Mouse (Mus musculus) midbrain, embryonic 12.5 days (tissue): Measurements from ENCODE around the gene Gm10251. TPM values are rescaled to one million over a fixed set of nuclear protein-coding genes. Genes with fewer than 3 reads are reported as not detected.
A peak's percentile ranks its signal among the peaks of the same experiment; 100 is the strongest.
"Not testable (repeated sequence)": the region's sequence is repeated elsewhere in the genome, so short reads cannot be mapped to it uniquely, and the experiment has no call there.

Experiments
- ATAC-seq: fragments of 200-750 bp; cut with Nextera tagmentation; 2 replicates; pipeline ENCODE4 v1.8.0; 2017; ENCODE audit warnings: low read depth, moderate TSS enrichment, moderate library complexity; ENCODE audit not compliant: low FRiP score
- H3K27ac ChIP-seq: fragments of 300-500 bp; sonication (generic); replicated peaks from 2 replicates; pipeline ENCODE4 v1.5.1; 2016; ENCODE audit warnings: mild to moderate bottlenecking
- H3K27me3 ChIP-seq: fragments of 300-500 bp; sonication (generic); 2 replicates; pipeline ENCODE4 v1.6.1; 2016; ENCODE audit warnings: mild to moderate bottlenecking
- H3K36me3 ChIP-seq: fragments of 300-500 bp; sonication (generic); 2 replicates; pipeline ENCODE4 v1.6.1; 2016
- H3K4me1 ChIP-seq: fragments of 300-500 bp; sonication (generic); 2 replicates; pipeline ENCODE4 v1.6.1; 2016
- H3K4me2 ChIP-seq: fragments of 300-500 bp; sonication (generic); replicated peaks from 2 replicates; pipeline ENCODE4 v1.6.1; 2016; ENCODE audit warnings: mild to moderate bottlenecking, moderate library complexity
- H3K4me3 ChIP-seq: fragments of 300-500 bp; sonication (generic); 2 replicates; pipeline ENCODE4 v1.5.1; 2016; ENCODE audit warnings: mild to moderate bottlenecking
- H3K9ac ChIP-seq: fragments of 300-500 bp; sonication (generic); replicated peaks from 2 replicates; pipeline ENCODE4 v1.6.1; 2016; ENCODE audit warnings: mild to moderate bottlenecking, moderate library complexity
- H3K9me3 ChIP-seq: fragments of 300-500 bp; sonication (generic); 2 replicates; pipeline ENCODE4 v1.6.1; 2016; ENCODE audit warnings: mild to moderate bottlenecking
- WGBS: fragments of 180-500 bp; shearing (Covaris S2); methylation state at CpG from one replicate; pipeline ENCODE4 v1.1.7; 2016; 5-methylcytosine and 5-hydroxymethylcytosine counted together
- polyA plus RNA-seq: library from polyadenylated mRNA; unstranded; fragments of >200 nt; fragmentation: Nextera tagmentation; extraction: Ambion mirVana; gene quantifications from 2 replicates; pipeline ENCODE4 v1.2.1, GENCODE M21; 2016

The Gm10251 gene
- 0.17 TPM in 1 of 2 replicates, not detected in the other for polyA plus RNA-seq

DNA sequence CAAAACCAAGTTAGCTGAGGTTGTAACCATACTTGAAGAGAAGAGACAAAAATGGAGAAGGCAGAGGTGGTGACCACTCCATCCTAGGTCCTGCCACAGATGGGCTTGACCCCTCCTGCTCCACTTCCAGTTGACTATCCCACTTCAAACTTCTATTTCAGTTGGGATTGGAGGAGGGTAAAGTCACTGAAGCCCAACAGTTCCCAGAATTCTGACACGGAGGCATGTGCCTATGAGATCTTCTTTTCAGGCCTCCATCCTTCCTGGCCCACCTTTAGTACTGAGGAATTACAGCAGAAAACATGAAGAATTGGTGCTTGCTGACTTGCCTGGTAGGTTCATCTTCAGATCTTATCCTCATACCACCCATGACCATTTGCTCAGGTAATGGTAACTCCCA is at the start of gene Gm10251:
Gm10251 (minus strand) TSS at position 101 of the 400 bp plus-strand sequence.
- not testable (repeated sequence) for ATAC-seq

GRCm38 (mm10) chr14:6720151-6720550 is 36.2 kb upstream of the Gm10251 start, which contains the start of gene Gm8050:
Gm8050 (minus strand) TSS chr14:6720251.
- not testable (repeated sequence) for H3K9ac ChIP-seq, H3K27me3 ChIP-seq, H3K4me3 ChIP-seq, H3K4me1 ChIP-seq, ATAC-seq, H3K27ac ChIP-seq, H3K9me3 ChIP-seq, H3K4me2 ChIP-seq, H3K36me3 ChIP-seq
- WGBS: 85% methylated on average over 1 of the region's 2 CpGs

More for the DNA sequence above, at the start of gene Gm10251:
- no CpG with 5 or more reads among the region's 1 CpGs for WGBS
- H3K4me1 ChIP-seq, H3K36me3 ChIP-seq, H3K27me3 ChIP-seq, H3K4me3 ChIP-seq, H3K4me2 ChIP-seq, H3K27ac ChIP-seq, H3K9ac ChIP-seq, H3K9me3 ChIP-seq: not testable (repeated sequence)

DNA sequence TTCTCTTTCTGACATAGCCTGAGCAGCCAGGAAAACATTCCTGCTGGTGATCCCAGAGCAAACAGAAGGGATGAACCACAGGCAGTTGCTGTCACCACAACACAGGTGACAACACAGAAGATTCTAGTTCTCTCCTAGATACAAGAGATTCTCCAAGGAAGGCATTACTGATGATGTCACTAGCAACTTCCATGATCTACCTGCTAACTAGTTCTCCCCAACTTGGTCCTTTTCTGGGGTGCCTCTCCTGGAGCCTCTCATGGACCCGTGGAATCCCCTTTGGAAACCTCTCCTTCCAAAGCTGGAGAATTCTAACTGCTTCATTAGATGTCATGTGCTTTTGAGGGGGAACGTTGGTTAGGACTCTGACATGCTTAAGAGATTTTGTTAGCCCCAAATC is 61.7 kb downstream of the Gm10251 start, which contains the start of gene Gm3460:
Gm3460 (minus strand) TSS at position 101 of the 400 bp plus-strand sequence.
- H3K27me3 ChIP-seq, H3K4me1 ChIP-seq: not testable (repeated sequence)
- 89% methylated on average over 1 of the region's 2 CpGs for WGBS

GRCm38 (mm10) chr14:6606436-6606835 is 77.5 kb downstream of the Gm10251 start:
- not testable (repeated sequence) for H3K9ac ChIP-seq, H3K9me3 ChIP-seq, H3K4me1 ChIP-seq, ATAC-seq, H3K4me3 ChIP-seq, H3K36me3 ChIP-seq, H3K27me3 ChIP-seq, H3K4me2 ChIP-seq, H3K27ac ChIP-seq
- WGBS: no CpG with 5 or more reads among the region's 1 CpGs

More for the DNA sequence above, 61.7 kb downstream of the Gm10251 start, which contains the start of gene Gm3460:
- not testable (repeated sequence) for H3K9ac ChIP-seq, H3K27ac ChIP-seq, ATAC-seq, H3K4me2 ChIP-seq, H3K4me3 ChIP-seq, H3K9me3 ChIP-seq, H3K36me3 ChIP-seq

DNA sequence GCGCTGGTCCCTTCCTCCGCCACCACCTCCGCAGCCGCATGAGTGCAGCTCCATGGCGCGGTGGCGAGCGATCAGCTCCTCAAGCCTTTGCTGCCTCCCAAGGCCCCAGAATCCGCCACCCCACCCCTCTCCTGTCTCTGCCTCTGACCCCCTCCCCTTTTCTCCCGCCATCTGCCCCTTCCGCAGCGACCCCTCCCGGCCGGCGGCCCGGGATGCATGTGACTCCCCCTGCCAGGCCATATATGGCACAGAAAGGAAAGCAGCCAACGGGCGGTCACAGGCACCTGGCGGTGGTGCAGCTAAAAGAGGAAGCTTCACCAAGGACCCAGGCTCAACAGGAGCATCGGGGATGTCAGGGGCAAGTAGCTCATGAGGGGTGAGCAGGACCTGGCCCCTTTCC is 79.0 kb downstream of the Gm10251 start:
- H3K9me3 ChIP-seq, H3K27me3 ChIP-seq, ATAC-seq, H3K4me1 ChIP-seq, H3K36me3 ChIP-seq, H3K27ac ChIP-seq: not testable (repeated sequence)
- Histone ChIP-seq H3K4me2 (peak overlapping the region; percentile 68), H3K4me3 (peak overlapping the region; percentile 40), H3K9ac (0 out of 2 replicates have a peak overlapping the region, but pooled peaks have one; percentile 31)
- WGBS: 6% methylated on average over 14 of the region's 20 CpGs

GRCm38 (mm10) chr14:6604551-6604950 is 79.4 kb downstream of the Gm10251 start:
- not testable (repeated sequence) for H3K9me3 ChIP-seq, H3K4me1 ChIP-seq, ATAC-seq, H3K36me3 ChIP-seq, H3K27me3 ChIP-seq, H3K27ac ChIP-seq
- WGBS: 4% methylated on average over 18 of the region's 20 CpGs
- Histone ChIP-seq H3K4me3 (peak overlapping the region; percentile 40), H3K4me2 (peak overlapping the region; percentile 68), H3K9ac (0 out of 2 replicates have a peak overlapping the region, but pooled peaks have one; percentile 31)

- not testable (repeated sequence) for H3K9ac ChIP-seq, ATAC-seq, H3K4me2 ChIP-seq, H3K9me3 ChIP-seq, H3K4me3 ChIP-seq, H3K27me3 ChIP-seq, H3K4me1 ChIP-seq, H3K27ac ChIP-seq, H3K36me3 ChIP-seq
- WGBS: 33% methylated on average over 1 of the region's 2 CpGs
Measured at GRCm38 (mm10) chr14:6590513-6590912, 93.5 kb downstream of the Gm10251 start, which contains the start of gene Gm3629. Gm3629 (minus strand) TSS chr14:6590613.

Other genes starting within 250 kb of the Gm10251 start
- gene Gm3594, start 239.6 kb downstream of the Gm10251 start, polyA plus RNA-seq: not detected in 2 replicates
- not detected in 2 replicates for gene Gm8356, start 146.9 kb downstream of the Gm10251 start, polyA plus RNA-seq
- 0.46 and 0.72 TPM in 2 replicates for gene Gm3629, start 93.6 kb downstream of the Gm10251 start, polyA plus RNA-seq
- gene Gm3460, start 61.8 kb downstream of the Gm10251 start, polyA plus RNA-seq: not detected in 2 replicates
- gene Gm8050, start 36.1 kb upstream of the Gm10251 start, polyA plus RNA-seq: 0.27 TPM in 1 of 2 replicates, not detected in the other
- 7.9 and 9.9 TPM in 2 replicates for gene Gm3636, start 58.2 kb upstream of the Gm10251 start, polyA plus RNA-seq
- not detected in 2 replicates for gene Gm8362, start 90.2 kb upstream of the Gm10251 start, polyA plus RNA-seq
- not detected in 2 replicates for gene Gm3642, start 156.1 kb upstream of the Gm10251 start, polyA plus RNA-seq
- 1.9 and 2.3 TPM in 2 replicates for gene Gm3667, start 205.8 kb upstream of the Gm10251 start, polyA plus RNA-seq